Mouse (Mus musculus): Measurements from ENCODE around the gene Asic2. TPM values are rescaled to one million over a fixed set of nuclear protein-coding genes. Genes with fewer than 3 reads are reported as not detected.

Asic2 gene
- polyA plus RNA-seq, 1 experiment from 2014 or later, result not detected

DNA sequence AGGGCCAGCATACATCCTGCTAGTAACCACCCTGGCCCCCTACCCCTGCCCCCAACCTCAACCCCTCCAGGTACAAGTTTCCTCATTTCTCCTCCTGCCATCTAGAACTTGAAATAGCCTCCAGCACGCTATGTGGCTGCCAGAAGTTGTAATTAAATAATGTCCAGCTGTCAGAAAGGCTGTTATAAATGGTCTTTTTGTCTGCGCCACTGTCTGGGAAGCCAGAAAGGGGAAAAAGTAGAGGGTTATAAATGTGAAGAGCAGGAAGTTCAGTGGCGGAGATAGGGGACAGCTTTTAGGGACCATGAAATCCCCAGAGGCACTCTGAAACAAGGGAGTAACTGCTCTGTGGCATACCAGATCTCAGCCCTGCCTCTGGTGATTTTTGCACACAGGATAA lies 678.2 kb downstream of the Asic2 start:
- no peak overlapping the region for H3K9ac ChIP-seq (replicated peaks)
- no peak overlapping the region for H3K4me3 ChIP-seq (ENCODE audit: low read depth, low read length)
- no peak for DNase-seq
- WGBS (ENCODE audit: insufficient replicate concordance), result 28% methylated on average over 3 of the region's 3 CpGs
- ATAC-seq, result no peak
- no peak overlapping the region for H3K4me2 ChIP-seq (ENCODE audit: low read depth, low read length)
- no peaks in the 10 kb centered on the region for H3K36me3 ChIP-seq (replicated peaks; ENCODE audit: insufficient read depth, low read length)
- no peaks in the 10 kb centered on the region for H3K27me3 ChIP-seq (ENCODE audit: insufficient read depth, low read length)
- H3K9me3 ChIP-seq (ENCODE audit: low read length), result no peaks in the 10 kb centered on the region
- no peak for TF ChIP-seq EP300 (IDR thresholded peaks at IDR 0.05; ENCODE audit: low read depth)
- no peak for TF ChIP-seq CTCF (IDR thresholded peaks at IDR 0.05; ENCODE audit: low read depth)
- no peaks in the 10 kb centered on the region for H3K4me1 ChIP-seq (ENCODE audit: insufficient read depth)
- no peak overlapping the region for H3K27ac ChIP-seq (ENCODE audit: low read depth)

DNA sequence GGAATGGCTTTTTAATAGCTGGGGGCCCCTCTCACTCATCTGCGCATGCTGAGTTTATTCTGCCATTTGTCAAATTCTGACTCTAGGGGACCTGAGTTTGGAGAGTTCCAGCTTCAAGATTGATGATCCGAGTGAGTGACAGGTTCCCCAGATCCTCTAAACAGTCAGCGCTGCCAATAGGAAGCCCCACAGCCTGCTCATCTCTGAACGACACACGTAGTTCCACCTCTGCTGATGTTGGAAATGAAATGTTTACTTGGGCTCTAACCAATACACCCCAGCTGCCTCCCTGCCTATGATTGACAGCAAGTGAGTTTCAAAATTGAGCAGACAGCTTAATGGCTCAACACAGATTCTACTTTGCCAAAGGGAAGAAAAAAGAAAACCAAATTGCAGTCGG lies 685.1 kb downstream of the Asic2 start:
- 51% methylated on average over 6 of the region's 6 CpGs for WGBS (ENCODE audit: insufficient replicate concordance)
- no peaks in the 10 kb centered on the region for H3K27me3 ChIP-seq (ENCODE audit: insufficient read depth, low read length)
- H3K4me3 ChIP-seq (ENCODE audit: low read depth, low read length), result no peak overlapping the region
- H3K36me3 ChIP-seq (replicated peaks; ENCODE audit: insufficient read depth, low read length), result no peaks in the 10 kb centered on the region
- DNase-seq (no peak), ATAC-seq (no peak)
- H3K9ac ChIP-seq (replicated peaks), result no peak overlapping the region
- H3K9me3 ChIP-seq (ENCODE audit: low read length), result no peaks in the 10 kb centered on the region
- H3K4me2 ChIP-seq (ENCODE audit: low read depth, low read length), result no peak overlapping the region
- no peak for TF ChIP-seq CTCF (IDR thresholded peaks at IDR 0.05; ENCODE audit: low read depth)
- no peaks in the 10 kb centered on the region for H3K4me1 ChIP-seq (ENCODE audit: insufficient read depth)
- no peak overlapping the region for H3K27ac ChIP-seq (ENCODE audit: low read depth)

- no peaks in the 10 kb centered on the region for H3K9me3 ChIP-seq (ENCODE audit: low read length)
- H3K27ac ChIP-seq (ENCODE audit: low read depth), result no peak overlapping the region
- DNase-seq, result no peak
- H3K36me3 ChIP-seq (replicated peaks; ENCODE audit: insufficient read depth, low read length), result no peaks in the 10 kb centered on the region
- H3K27me3 ChIP-seq (ENCODE audit: insufficient read depth, low read length), result no peaks in the 10 kb centered on the region
- no peak overlapping the region for H3K4me3 ChIP-seq (ENCODE audit: low read depth, low read length)
- no peak overlapping the region for H3K9ac ChIP-seq (replicated peaks)
- H3K4me2 ChIP-seq (ENCODE audit: low read depth, low read length), result no peak overlapping the region
- 13% methylated on average over 2 of the region's 2 CpGs for WGBS (ENCODE audit: insufficient replicate concordance)
- TF ChIP-seq CTCF (IDR thresholded peaks at IDR 0.05; ENCODE audit: low read depth) (no peak), EP300 (IDR thresholded peaks at IDR 0.05; ENCODE audit: low read depth) (no peak)
- no peaks in the 10 kb centered on the region for H3K4me1 ChIP-seq (ENCODE audit: insufficient read depth)
- no peak for ATAC-seq
These were observed 688.2 kb downstream of the Asic2 start for GRCm38 (mm10) chr11:81280070-81280469.

GRCm38 (mm10) chr11:81277406-81277805 lies 690.9 kb downstream of the Asic2 start:
- no peak for ATAC-seq
- no peak overlapping the region for H3K4me3 ChIP-seq (ENCODE audit: low read depth, low read length)
- no peaks in the 10 kb centered on the region for H3K4me1 ChIP-seq (ENCODE audit: insufficient read depth)
- 51% methylated on average over 5 of the region's 5 CpGs for WGBS (ENCODE audit: insufficient replicate concordance)
- TF ChIP-seq EP300 (IDR thresholded peaks at IDR 0.05; ENCODE audit: low read depth) (no peak), CTCF (IDR thresholded peaks at IDR 0.05; ENCODE audit: low read depth) (no peak)
- H3K27me3 ChIP-seq (ENCODE audit: insufficient read depth, low read length), result no peaks in the 10 kb centered on the region
- H3K9me3 ChIP-seq (ENCODE audit: low read length), result no peaks in the 10 kb centered on the region
- H3K4me2 ChIP-seq (ENCODE audit: low read depth, low read length), result no peak overlapping the region
- H3K27ac ChIP-seq (ENCODE audit: low read depth), result no peak overlapping the region
- no peak for DNase-seq
- no peak overlapping the region for H3K9ac ChIP-seq (replicated peaks)
- H3K36me3 ChIP-seq (replicated peaks; ENCODE audit: insufficient read depth, low read length), result no peaks in the 10 kb centered on the region

DNA sequence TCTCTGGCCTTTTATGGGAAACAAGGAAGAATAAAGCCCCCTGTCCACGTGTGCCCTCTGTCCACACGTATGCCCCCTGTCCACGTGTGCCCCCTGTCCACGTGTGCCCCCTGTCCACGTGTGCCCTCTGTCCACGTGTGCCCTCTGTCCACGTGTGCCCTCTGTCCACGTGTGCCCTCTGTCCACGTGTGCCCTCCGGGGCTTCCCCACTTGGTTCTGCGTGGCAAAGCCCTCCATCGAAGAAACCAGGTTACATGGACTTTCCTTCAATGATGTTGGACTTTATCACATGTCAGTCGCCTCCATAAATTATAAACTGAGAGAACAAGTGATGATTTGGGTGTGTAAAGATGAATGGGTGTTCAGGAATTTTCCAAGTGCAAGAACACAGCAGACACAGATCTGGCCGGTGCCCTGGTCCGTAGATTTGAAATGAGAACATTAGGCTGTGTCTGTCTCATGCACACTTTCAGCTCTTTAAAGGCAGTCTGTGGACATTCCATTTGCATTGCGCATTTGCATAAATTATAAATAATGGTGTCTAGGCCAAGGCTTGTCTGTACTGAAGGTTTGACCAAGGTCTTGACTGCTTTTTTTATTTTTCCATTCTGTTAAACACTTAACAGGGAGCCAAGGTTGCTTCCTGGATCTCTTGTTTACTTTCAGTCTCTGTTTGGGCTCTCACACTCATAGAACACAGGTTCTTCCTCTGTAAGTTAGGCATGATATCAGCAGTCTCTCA lies 695.4 kb downstream of the Asic2 start:
- TF ChIP-seq CTCF (IDR thresholded peaks at IDR 0.05; ENCODE audit: low read depth) (no peak), EP300 (IDR thresholded peaks at IDR 0.05; ENCODE audit: low read depth) (no peak)
- Histone ChIP-seq H3K9me3 (ENCODE audit: low read length) (no peaks in the 10 kb centered on the region), H3K4me2 (ENCODE audit: low read depth, low read length) (no peak overlapping the region), H3K4me1 (ENCODE audit: insufficient read depth) (no peaks in the 10 kb centered on the region), H3K4me3 (ENCODE audit: low read depth, low read length) (no peak overlapping the region), H3K27ac (ENCODE audit: low read depth) (no peak overlapping the region), H3K9ac (replicated peaks) (no peak overlapping the region), H3K36me3 (replicated peaks; ENCODE audit: insufficient read depth, low read length) (no peaks in the 10 kb centered on the region), H3K27me3 (ENCODE audit: insufficient read depth, low read length) (no peaks in the 10 kb centered on the region)
- DNase-seq (no peak), ATAC-seq (no peak)
- WGBS (ENCODE audit: insufficient replicate concordance), result 75% methylated on average over 16 of the region's 16 CpGs

DNA sequence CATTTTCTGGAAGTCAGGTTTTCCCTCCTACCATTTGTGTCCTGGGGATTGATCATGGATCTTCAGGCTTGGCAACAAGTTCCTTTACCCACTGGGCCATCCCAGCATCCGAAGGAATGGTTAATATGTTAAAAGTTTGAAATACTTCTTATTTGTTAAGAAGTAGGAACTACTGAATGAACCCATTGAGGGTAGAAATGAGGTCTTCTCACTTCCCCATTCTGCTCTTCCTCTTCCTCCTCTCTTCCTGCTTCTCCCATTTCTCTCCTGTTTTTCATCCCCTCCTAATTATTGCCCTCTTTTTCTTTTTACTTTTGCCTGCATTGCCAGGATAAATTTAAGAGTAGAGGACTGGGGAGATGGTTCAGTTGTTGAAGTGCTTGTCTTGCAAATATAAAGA lies 696.8 kb downstream of the Asic2 start:
- DNase-seq (no peak), ATAC-seq (no peak)
- Histone ChIP-seq H3K27ac (ENCODE audit: low read depth) (no peak overlapping the region), H3K9me3 (ENCODE audit: low read length) (no peaks in the 10 kb centered on the region), H3K36me3 (replicated peaks; ENCODE audit: insufficient read depth, low read length) (no peaks in the 10 kb centered on the region), H3K4me3 (ENCODE audit: low read depth, low read length) (no peak overlapping the region), H3K4me1 (ENCODE audit: insufficient read depth) (no peaks in the 10 kb centered on the region), H3K9ac (replicated peaks) (no peak overlapping the region), H3K27me3 (ENCODE audit: insufficient read depth, low read length) (no peaks in the 10 kb centered on the region), H3K4me2 (ENCODE audit: low read depth, low read length) (no peak overlapping the region)
- 67% methylated on average over 1 of the region's 1 CpGs for WGBS (ENCODE audit: insufficient replicate concordance)
- TF ChIP-seq EP300 (IDR thresholded peaks at IDR 0.05; ENCODE audit: low read depth) (no peak), CTCF (IDR thresholded peaks at IDR 0.05; ENCODE audit: low read depth) (no peak)
